Mouse (Mus musculus): ENCODE measurements around the gene Fry. TPM values are rescaled to one million over a fixed set of nuclear protein-coding genes. Genes with fewer than 3 reads are reported as not detected.

Fry gene
- total RNA-seq, 2 experiments from 2014 or later: 196 to 210 TPM

GRCm38 (mm10) chr5:150219457-150219856 is 101.0 kb downstream of the Fry start:
- no peak for DNase-seq (ENCODE audit: low spot score in 2 of 2)

GRCm38 (mm10) chr5:150220333-150220732 is 101.9 kb downstream of the Fry start:
- DNase-seq (ENCODE audit: low spot score in 2 of 2): peak in 1 of 2 experiments; percentile 33

- DNase-seq (ENCODE audit: low spot score in 2 of 2): no peak
Measured at GRCm38 (mm10) chr5:150221806-150222205, 103.4 kb downstream of the Fry start.

GRCm38 (mm10) chr5:150223546-150224239 is 105.2 kb downstream of the Fry start:
- DNase-seq (ENCODE audit: low spot score in 2 of 2): no peak

- peak in 1 of 2 experiments; percentile 37 for DNase-seq (ENCODE audit: low spot score in 2 of 2)
Measured at GRCm38 (mm10) chr5:150229086-150229485, 110.6 kb downstream of the Fry start.

- DNase-seq (ENCODE audit: low spot score in 2 of 2): no peak
Measured at GRCm38 (mm10) chr5:150229776-150230175, 111.3 kb downstream of the Fry start.

GRCm38 (mm10) chr5:150232159-150233150 is 114.0 kb downstream of the Fry start:
- no peak for DNase-seq (ENCODE audit: low spot score in 2 of 2)

GRCm38 (mm10) chr5:150233154-150233886 is 114.9 kb downstream of the Fry start:
- peak; percentile 64 to 87 for DNase-seq (ENCODE audit: low spot score in 2 of 2)

- no peak for DNase-seq (ENCODE audit: low spot score in 2 of 2)
Measured at GRCm38 (mm10) chr5:150235931-150236330, 117.5 kb downstream of the Fry start.

GRCm38 (mm10) chr5:150236597-150236996 is 118.2 kb downstream of the Fry start:
- DNase-seq (ENCODE audit: low spot score in 2 of 2): no peak

- DNase-seq (ENCODE audit: low spot score in 2 of 2): peak in 1 of 2 experiments; percentile 45
Measured at GRCm38 (mm10) chr5:150241638-150242037, 123.2 kb downstream of the Fry start.

GRCm38 (mm10) chr5:150246737-150247136 is 128.3 kb downstream of the Fry start:
- DNase-seq (ENCODE audit: low spot score in 2 of 2): peak in 1 of 2 experiments; percentile 30

GRCm38 (mm10) chr5:150257764-150258163 is 139.3 kb downstream of the Fry start:
- no peak for DNase-seq (ENCODE audit: low spot score in 2 of 2)

- peak; percentile 72 to 84 for DNase-seq (ENCODE audit: low spot score in 2 of 2)
Measured at GRCm38 (mm10) chr5:150259191-150260053, 141.0 kb downstream of the Fry start.

- DNase-seq (ENCODE audit: low spot score in 2 of 2): no peak
Measured at GRCm38 (mm10) chr5:150260054-150260386, 141.6 kb downstream of the Fry start.

GRCm38 (mm10) chr5:150261361-150261760 is 142.9 kb downstream of the Fry start:
- DNase-seq (ENCODE audit: low spot score in 2 of 2): peak in 1 of 2 experiments; percentile 24

- peak; percentile 35 to 61 for DNase-seq (ENCODE audit: low spot score in 2 of 2)
Measured at GRCm38 (mm10) chr5:150262046-150262716, 143.7 kb downstream of the Fry start.

GRCm38 (mm10) chr5:150262717-150263103 is 144.3 kb downstream of the Fry start:
- DNase-seq (ENCODE audit: low spot score in 2 of 2): no peak

GRCm38 (mm10) chr5:150263162-150263561 is 144.7 kb downstream of the Fry start:
- DNase-seq (ENCODE audit: low spot score in 2 of 2): no peak

- DNase-seq (ENCODE audit: low spot score in 2 of 2): no peak
Measured at GRCm38 (mm10) chr5:150263656-150264055, 145.2 kb downstream of the Fry start.

Data from layer of hippocampus, adult 18-20 months (tissue).